Mouse (Mus musculus) layer of hippocampus, adult 9-11 months (tissue): ENCODE data around the gene Ankrd44.
A peak's percentile ranks its signal among the peaks of the same experiment; 100 is the strongest.

Source experiments
- DNase-seq: peaks from one replicate; pipeline ENCODE4 v3.0.0; 2022

Ankrd44 gene

DNA sequence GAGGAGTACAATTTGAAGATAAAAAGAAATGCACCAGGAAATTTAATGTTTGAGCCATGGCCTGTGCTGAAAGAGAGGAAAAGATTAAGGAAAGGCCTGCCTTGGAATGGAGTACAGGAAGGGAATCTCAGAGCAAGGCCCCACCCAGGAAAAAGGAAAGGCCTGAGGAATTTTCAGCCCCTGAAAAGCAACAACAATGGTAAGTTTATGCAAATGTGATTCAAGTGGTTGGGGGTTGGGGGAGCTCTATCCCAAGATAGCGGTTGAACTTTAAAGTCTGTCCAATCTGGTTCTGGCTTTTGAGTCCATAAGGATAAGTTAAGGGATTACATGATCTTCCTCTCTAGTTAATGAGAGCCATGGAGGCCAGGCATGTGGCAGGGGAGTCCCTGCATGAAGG, 319.3 kb downstream of the Ankrd44 start:
- DNase-seq = no peak

DNA sequence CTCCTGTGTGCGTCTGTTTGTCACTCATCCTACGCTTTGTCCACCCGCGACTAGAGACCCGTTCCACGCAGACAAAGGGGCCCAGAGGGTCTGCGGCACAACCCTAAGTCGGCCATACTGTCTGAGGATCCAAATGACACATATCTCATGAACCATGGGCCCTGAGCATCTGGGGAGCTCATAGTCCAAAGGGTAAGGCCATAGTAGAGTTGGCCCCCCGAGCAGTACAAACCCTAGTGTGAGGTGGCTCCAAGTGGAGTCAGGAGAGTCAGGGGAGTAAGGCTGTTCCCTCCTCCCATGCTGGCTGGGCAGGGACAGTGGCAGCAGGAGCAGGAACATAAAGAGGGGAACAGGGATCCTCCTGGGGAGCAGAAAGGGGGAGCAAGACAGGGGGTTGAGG, 324.5 kb downstream of the Ankrd44 start:
- DNase-seq = no peak

DNA sequence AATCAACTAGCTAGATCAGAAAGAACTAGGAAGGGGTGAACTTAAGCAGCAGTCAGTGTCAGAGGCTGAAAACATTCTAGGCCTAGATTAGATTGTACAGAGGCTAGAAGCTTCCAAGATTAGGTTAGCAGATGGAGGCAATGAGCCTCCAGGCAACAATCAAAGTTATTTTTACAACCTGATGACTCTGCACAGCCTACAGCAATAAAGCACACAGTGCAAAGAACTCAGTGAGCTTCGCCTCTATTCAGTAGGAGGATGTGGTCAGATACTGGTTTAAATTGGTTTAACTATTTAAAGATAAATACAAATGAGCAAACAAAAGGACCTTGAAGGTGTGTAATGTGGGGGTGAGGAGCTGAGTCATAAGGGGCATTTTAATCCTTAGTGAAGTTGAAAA, 325.9 kb downstream of the Ankrd44 start:
- no peak for DNase-seq

DNA sequence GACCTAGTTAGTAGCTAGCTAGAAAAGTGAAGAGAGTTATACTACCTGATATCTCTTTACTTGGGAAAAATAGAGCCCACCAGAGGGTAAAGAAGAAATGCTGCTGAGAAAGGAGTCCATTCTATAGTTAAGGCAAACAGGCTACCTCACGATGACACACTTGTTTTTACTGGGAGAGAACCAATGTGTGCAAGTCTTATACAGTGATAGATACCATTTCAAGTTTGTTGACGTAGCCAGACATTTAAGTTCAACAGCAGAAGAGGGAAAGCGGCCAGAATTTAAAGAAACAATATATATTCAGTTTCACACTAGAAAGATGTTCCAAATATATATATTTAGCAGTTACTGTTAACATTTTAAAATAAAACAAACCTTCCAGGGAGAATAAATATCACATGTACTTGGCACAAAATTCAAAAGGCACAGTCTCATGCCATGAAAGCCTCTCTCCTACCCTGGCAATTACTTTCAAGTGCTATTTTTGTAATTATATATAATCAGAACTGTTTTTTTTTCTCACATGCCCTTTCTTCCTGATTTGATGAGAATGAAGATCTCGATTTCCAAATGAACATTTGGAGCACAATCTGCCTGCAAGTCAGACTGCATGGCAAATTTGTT, 328.5 kb downstream of the Ankrd44 start:
- DNase-seq = no peak

DNA sequence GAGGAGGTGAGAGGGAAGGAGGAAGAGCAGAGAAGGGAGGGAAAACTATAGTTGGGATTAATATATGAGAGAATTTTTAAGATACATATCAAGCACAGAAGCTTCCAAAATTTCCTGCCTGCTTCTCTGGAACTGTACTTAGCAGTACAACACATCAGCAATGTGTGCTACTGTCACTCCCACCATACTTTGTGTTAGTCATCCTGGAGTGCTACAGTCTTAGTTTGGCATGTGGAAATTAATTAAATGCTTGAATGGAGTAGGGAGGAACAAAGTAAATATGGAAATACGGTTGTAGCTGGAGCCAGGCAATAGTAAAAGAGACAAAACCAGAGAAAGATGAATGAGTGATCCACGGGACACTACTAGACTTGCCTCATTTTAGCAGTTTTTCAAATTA, 330.0 kb downstream of the Ankrd44 start:
- DNase-seq = peak; percentile 20
